Mouse (Mus musculus) stomach, embryonic 16.5 days (tissue): ENCODE measurements at regions not wholly inside any gene's neighbourhood (a gene's known extent, or its start where the extent isn't known, plus 50 kb on each side); places are given as distances from the start of the nearest gene placed in this dataset.

Experiments used
- ATAC-seq: fragments of 200-750 bp; cut with Nextera tagmentation; 2 replicates; pipeline ENCODE4 v1.8.0; 2017; ENCODE audit warnings: moderate number of reproducible peaks, moderate TSS enrichment; ENCODE audit not compliant: insufficient read depth, low FRiP score
- H3K27ac ChIP-seq: fragments of 300-500 bp; sonication (generic); 2 replicates; pipeline ENCODE4 v1.5.1; 2014; ENCODE audit warnings: low read length
- H3K27me3 ChIP-seq: fragments of 300-500 bp; sonication (generic); 2 replicates; pipeline ENCODE4 v1.6.1; 2014; ENCODE audit warnings: low read length, control low read depth, mixed read lengths; ENCODE audit not compliant: control insufficient read depth, insufficient read depth
- H3K36me3 ChIP-seq: fragments of 300-500 bp; sonication (generic); 2 replicates; pipeline ENCODE4 v1.6.1; 2014; ENCODE audit warnings: low read length; ENCODE audit not compliant: control insufficient read depth, insufficient read depth
- H3K4me1 ChIP-seq: fragments of 300-500 bp; sonication (generic); 2 replicates; pipeline ENCODE4 v1.6.1; 2014; ENCODE audit warnings: low read length, control low read depth, mixed read lengths; ENCODE audit not compliant: control insufficient read depth, insufficient read depth
- H3K4me2 ChIP-seq: fragments of 300-500 bp; sonication (generic); 2 replicates; pipeline ENCODE4 v1.6.1; 2014; ENCODE audit warnings: low read depth, low read length, mixed read lengths
- H3K4me3 ChIP-seq: fragments of 300-500 bp; sonication (generic); replicated peaks from 2 replicates; pipeline ENCODE4 v1.5.1; 2014; ENCODE audit warnings: mild to moderate bottlenecking, low read length
- H3K9ac ChIP-seq: fragments of 300-500 bp; sonication (generic); 2 replicates; pipeline ENCODE4 v1.6.1; 2014; ENCODE audit warnings: low read length
- H3K9me3 ChIP-seq: fragments of 300-500 bp; sonication (generic); replicated peaks from 2 replicates; pipeline ENCODE4 v1.6.1; 2016; ENCODE audit warnings: low read length, control low read depth; ENCODE audit not compliant: control insufficient read depth
- WGBS: fragments of 180-500 bp; shearing (Covaris S2); extraction: QIAGEN DNeasy Blood & Tissue Kit; methylation state at CpG from one replicate; pipeline ENCODE4 v1.1.7; 2014; 5-methylcytosine and 5-hydroxymethylcytosine counted together

- Histone ChIP-seq H3K4me1 (no peaks in the 10 kb centered on the region), H3K4me2 (no peak overlapping the region), H3K4me3 (no peak overlapping the region), H3K9me3 (no peaks in the 10 kb centered on the region), H3K27me3 (no peaks in the 10 kb centered on the region), H3K9ac (no peak overlapping the region), H3K36me3 (no peaks in the 10 kb centered on the region), H3K27ac (no peak overlapping the region)
- WGBS, result 78% methylated on average over 4 of the region's 4 CpGs
- no peak for ATAC-seq
Measured at GRCm38 (mm10) chr13:113536306-113536705, 82.1 kb downstream of the Snx18 start.

- no peak overlapping the region for H3K9ac ChIP-seq
- no peaks in the 10 kb centered on the region for H3K36me3 ChIP-seq
- no peaks in the 10 kb centered on the region for H3K27me3 ChIP-seq
- no peaks in the 10 kb centered on the region for H3K9me3 ChIP-seq
- no peak overlapping the region for H3K4me2 ChIP-seq
- H3K4me3 ChIP-seq, result no peak overlapping the region
- H3K27ac ChIP-seq, result no peak overlapping the region
- no peak for ATAC-seq
- no peaks in the 10 kb centered on the region for H3K4me1 ChIP-seq
- 80% methylated on average over 8 of the region's 8 CpGs for WGBS
Measured at GRCm38 (mm10) chr13:113534664-113535455, 83.5 kb downstream of the Snx18 start.

GRCm38 (mm10) chr13:113533884-113534445, 84.4 kb downstream of the Snx18 start:
- no peak overlapping the region for H3K4me3 ChIP-seq
- no peak overlapping the region for H3K9ac ChIP-seq
- no peak overlapping the region for H3K27ac ChIP-seq
- no peak for ATAC-seq
- H3K36me3 ChIP-seq, result no peaks in the 10 kb centered on the region
- no peak overlapping the region for H3K4me2 ChIP-seq
- H3K4me1 ChIP-seq, result no peaks in the 10 kb centered on the region
- WGBS, result 51% methylated on average over 4 of the region's 4 CpGs
- no peaks in the 10 kb centered on the region for H3K27me3 ChIP-seq
- no peaks in the 10 kb centered on the region for H3K9me3 ChIP-seq

GRCm38 (mm10) chr13:113526997-113527396, 91.4 kb downstream of the Snx18 start:
- no peaks in the 10 kb centered on the region for H3K27me3 ChIP-seq
- H3K9me3 ChIP-seq, result no peaks in the 10 kb centered on the region
- H3K4me1 ChIP-seq, result no peaks in the 10 kb centered on the region
- WGBS, result 55% methylated on average over 6 of the region's 6 CpGs
- no peak overlapping the region for H3K27ac ChIP-seq
- H3K4me2 ChIP-seq, result no peak overlapping the region
- H3K36me3 ChIP-seq, result no peaks in the 10 kb centered on the region
- H3K4me3 ChIP-seq, result no peak overlapping the region
- H3K9ac ChIP-seq, result no peak overlapping the region
- ATAC-seq, result no peak

GRCm38 (mm10) chr13:113523503-113523902, 94.9 kb downstream of the Snx18 start:
- H3K27ac ChIP-seq, result no peak overlapping the region
- WGBS, result 76% methylated on average over 5 of the region's 5 CpGs

GRCm38 (mm10) chr13:113518144-113518543, 100.2 kb downstream of the Snx18 start:
- Histone ChIP-seq H3K9ac (no peak overlapping the region), H3K4me3 (no peak overlapping the region), H3K4me1 (peaks cover 9% of the 10 kb centered on the region), H3K36me3 (no peaks in the 10 kb centered on the region), H3K27ac (no peak overlapping the region), H3K9me3 (no peaks in the 10 kb centered on the region), H3K27me3 (no peaks in the 10 kb centered on the region), H3K4me2 (no peak overlapping the region)
- WGBS, result 51% methylated on average over 6 of the region's 6 CpGs
- no peak for ATAC-seq

More at GRCm38 (mm10) chr13:113523503-113523902, 94.9 kb downstream of the Snx18 start:
- Histone ChIP-seq H3K4me3 (no peak overlapping the region), H3K9me3 (no peaks in the 10 kb centered on the region), H3K9ac (no peak overlapping the region), H3K4me1 (no peaks in the 10 kb centered on the region), H3K36me3 (no peaks in the 10 kb centered on the region), H3K4me2 (no peak overlapping the region), H3K27me3 (no peaks in the 10 kb centered on the region)
- ATAC-seq, result no peak

GRCm38 (mm10) chr13:113516102-113516501, 102.3 kb downstream of the Snx18 start:
- H3K9me3 ChIP-seq, result no peaks in the 10 kb centered on the region

GRCm38 (mm10) chr13:113515162-113515600, 103.2 kb downstream of the Snx18 start:
- H3K27ac ChIP-seq, result peak overlapping the region; percentile 8
- H3K4me1 ChIP-seq, result peaks cover 9% of the 10 kb centered on the region
- H3K9me3 ChIP-seq, result no peaks in the 10 kb centered on the region
- H3K9ac ChIP-seq, result 0 out of 2 replicates have a peak overlapping the region, but pooled peaks have one; percentile 10
- no peak overlapping the region for H3K4me3 ChIP-seq
- ATAC-seq, result peak; percentile 40; the same call in 1 of the 2 replicates
- no peak overlapping the region for H3K4me2 ChIP-seq
- WGBS, result 40% methylated on average over 7 of the region's 7 CpGs
- no peaks in the 10 kb centered on the region for H3K36me3 ChIP-seq
- H3K27me3 ChIP-seq, result no peaks in the 10 kb centered on the region

More at GRCm38 (mm10) chr13:113516102-113516501, 102.3 kb downstream of the Snx18 start:
- Histone ChIP-seq H3K9ac (no peak overlapping the region), H3K36me3 (no peaks in the 10 kb centered on the region), H3K4me2 (no peak overlapping the region), H3K4me3 (no peak overlapping the region), H3K27ac (no peak overlapping the region), H3K27me3 (no peaks in the 10 kb centered on the region), H3K4me1 (peaks cover 9% of the 10 kb centered on the region)
- 79% methylated on average over 1 of the region's 1 CpGs for WGBS
- no peak for ATAC-seq

GRCm38 (mm10) chr13:113509403-113510185, 108.8 kb downstream of the Snx18 start:
- Histone ChIP-seq H3K27me3 (no peaks in the 10 kb centered on the region), H3K9me3 (no peaks in the 10 kb centered on the region), H3K4me1 (peaks cover 8% of the 10 kb centered on the region; the same call in 1 of the 2 replicates), H3K27ac (no peak overlapping the region; the same call in 1 of the 2 replicates), H3K9ac (no peak overlapping the region), H3K36me3 (no peaks in the 10 kb centered on the region), H3K4me3 (no peak overlapping the region), H3K4me2 (no peak overlapping the region)
- ATAC-seq, result peak; percentile 85
- WGBS, result 46% methylated on average over 10 of the region's 10 CpGs
